Mouse (Mus musculus) heart, postnatal 0 days (tissue): ENCODE data around the gene Gpx3.

Source experiments
- CTCF ChIP-seq: IDR thresholded peaks from 2 replicates; pipeline ENCODE4 v1.5.1; 2016; ENCODE audit warnings: antibody characterized with exemption, control low read depth, low read depth
- EP300 ChIP-seq: IDR thresholded peaks from 2 replicates; pipeline ENCODE4 v1.6.1; 2016; ENCODE audit warnings: antibody characterized with exemption, low read depth

- no peak for TF ChIP-seq CTCF
- no peak for TF ChIP-seq EP300
These were observed 42.4 kb downstream of the Gpx3 start for GRCm38 (mm10) chr11:54944702-54945101.
